Mouse (Mus musculus) gastrocnemius, adult 18-20 months (tissue): ENCODE data around the gene Zscan4e. TPM values are rescaled to one million over a fixed set of nuclear protein-coding genes. Genes with fewer than 3 reads are reported as not detected.
"Not testable (repeated sequence)": the region's sequence is repeated elsewhere in the genome, so short reads cannot be mapped to it uniquely, and the experiment has no call there.

Experiments
- DNase-seq: peaks from one replicate; pipeline ENCODE4 v3.0.0; 2021; ENCODE audit warnings: low spot score
- long read RNA-seq, 2 experiments: library from polyadenylated mRNA; stranded (forward); transcript quantifications; one replicate each; pipeline ENCODE4 v2.0.0; 2021
- microRNA-seq: library from miRNA; unstranded; fragments of <30 nt; microRNA quantifications from one replicate; pipeline ENCODE4 v1.2.0, GENCODE M21; 2021
- total RNA-seq, 2 experiments: library from RNA; stranded (reverse); gene quantifications; 2 replicates each; pipeline ENCODE4 v1.2.3; 2021

Zscan4e gene
- not detected for total RNA-seq
- long read RNA-seq, experiment 1 = 0 reads
- long read RNA-seq, experiment 2 = 0 reads

DNA sequence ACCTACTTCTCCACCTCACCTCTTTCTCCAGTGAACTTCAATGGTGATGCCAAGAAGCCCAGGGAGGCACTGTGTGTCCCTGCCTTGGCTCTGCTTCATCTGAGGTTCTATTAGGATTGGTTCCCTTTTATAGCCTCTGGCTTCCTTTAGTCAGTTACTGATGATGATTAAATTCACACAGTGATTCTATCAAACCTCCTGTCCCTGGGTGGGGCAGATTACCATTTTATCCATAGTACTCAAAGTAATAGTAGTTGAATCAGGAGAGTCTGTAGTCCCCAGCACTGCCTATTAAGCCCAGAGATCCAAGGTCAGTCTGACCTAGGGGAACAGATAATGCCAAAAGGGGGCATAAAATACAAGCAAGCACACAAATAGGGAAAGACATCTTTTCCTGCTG is at the start of gene Zscan4e:
Zscan4e (minus strand) TSS at position 101 of the 400 bp plus-strand sequence.
- DNase-seq = not testable (repeated sequence)

Small RNA genes within 50 kb of the gene (microRNA-seq; reads per million reads assigned to microRNA genes)
- gene Gm23087 (not detected), gene Gm26248 (not detected)

Other genes starting within 250 kb of the Zscan4e start
- gene Zscan4-ps1, start 241.0 kb downstream of the Zscan4e start, total RNA-seq = not detected
- not detected for gene Zscan4d, start 144.5 kb downstream of the Zscan4e start, total RNA-seq
- gene Zscan4f, start 87.2 kb upstream of the Zscan4e start, total RNA-seq = not detected
- not detected for gene Zscan4-ps2, start 203.6 kb upstream of the Zscan4e start, total RNA-seq